Mouse (Mus musculus): ENCODE data around the gene Ccdc155.
"Not testable (repeated sequence)": the region's sequence is repeated elsewhere in the genome, so short reads cannot be mapped to it uniquely, and the experiment has no call there.

Ccdc155 gene

GRCm38 (mm10) chr7:45191161-45191560 lies 13.5 kb downstream of the Ccdc155 start:
- DNase-seq (ENCODE audit: low spot score in 2 of 2), result no peak

GRCm38 (mm10) chr7:45190186-45190585 lies 14.5 kb downstream of the Ccdc155 start:
- DNase-seq (ENCODE audit: low spot score in 2 of 2), result no peak

GRCm38 (mm10) chr7:45189600-45189999 lies 15.1 kb downstream of the Ccdc155 start:
- peak in 1 of 2 experiments; percentile 69 for DNase-seq (ENCODE audit: low spot score in 2 of 2)

GRCm38 (mm10) chr7:45185921-45186320 lies 18.8 kb downstream of the Ccdc155 start:
- DNase-seq (ENCODE audit: low spot score in 2 of 2), result no peak

- no peak for DNase-seq (ENCODE audit: low spot score in 2 of 2)
These were observed 21.0 kb downstream of the Ccdc155 start for GRCm38 (mm10) chr7:45183672-45184071.

GRCm38 (mm10) chr7:45182606-45183005 lies 22.1 kb downstream of the Ccdc155 start:
- DNase-seq (ENCODE audit: low spot score in 2 of 2), result no peak

GRCm38 (mm10) chr7:45182199-45182601 lies 22.5 kb downstream of the Ccdc155 start:
- DNase-seq (ENCODE audit: low spot score in 2 of 2), result peak; percentile 58 to 88

- no peak for DNase-seq (ENCODE audit: low spot score in 2 of 2)
These were observed 23.2 kb downstream of the Ccdc155 start for GRCm38 (mm10) chr7:45181540-45181939.

GRCm38 (mm10) chr7:45180896-45181477 lies 23.7 kb downstream of the Ccdc155 start, which contains the start of gene Pth2:
Gene Pth2, plus strand, starts transcription at chr7:45180995.
- no peak for DNase-seq (ENCODE audit: low spot score in 2 of 2)

- DNase-seq (ENCODE audit: low spot score in 2 of 2), result no peak
These were observed 25.2 kb downstream of the Ccdc155 start, which contains the start of gene Gfy for GRCm38 (mm10) chr7:45179469-45179868. Gene Gfy, minus strand, starts transcription at chr7:45179569.

GRCm38 (mm10) chr7:45178550-45178949 lies 26.1 kb downstream of the Ccdc155 start:
- DNase-seq (ENCODE audit: low spot score in 2 of 2), result no peak

- no peak for DNase-seq (ENCODE audit: low spot score in 2 of 2)
These were observed 28.3 kb downstream of the Ccdc155 start for GRCm38 (mm10) chr7:45176356-45176755.

- DNase-seq (ENCODE audit: low spot score in 2 of 2), result no peak
These were observed 28.8 kb downstream of the Ccdc155 start for GRCm38 (mm10) chr7:45175929-45176328.

GRCm38 (mm10) chr7:45175398-45175797 lies 29.3 kb downstream of the Ccdc155 start:
- DNase-seq (ENCODE audit: low spot score in 2 of 2), result no peak

- no peak for DNase-seq (ENCODE audit: low spot score in 2 of 2)
These were observed 30.0 kb downstream of the Ccdc155 start for GRCm38 (mm10) chr7:45174567-45175280.

GRCm38 (mm10) chr7:45173772-45174171 lies 30.9 kb downstream of the Ccdc155 start:
- DNase-seq (ENCODE audit: low spot score in 2 of 2), result not testable (repeated sequence)

GRCm38 (mm10) chr7:45172974-45173373 lies 31.7 kb downstream of the Ccdc155 start:
- no peak for DNase-seq (ENCODE audit: low spot score in 2 of 2)

- peak in 1 of 2 experiments; percentile 75 for DNase-seq (ENCODE audit: low spot score in 2 of 2)
These were observed 35.2 kb downstream of the Ccdc155 start for GRCm38 (mm10) chr7:45169495-45169894.

- DNase-seq (ENCODE audit: low spot score in 2 of 2), result no peak
These were observed 36.0 kb downstream of the Ccdc155 start for GRCm38 (mm10) chr7:45168656-45169055.

GRCm38 (mm10) chr7:45167761-45168445 lies 36.8 kb downstream of the Ccdc155 start:
- peak in 1 of 2 experiments; percentile 70 for DNase-seq (ENCODE audit: low spot score in 2 of 2)

- DNase-seq (ENCODE audit: low spot score in 2 of 2), result peak in 1 of 2 experiments; percentile 66
These were observed 37.7 kb downstream of the Ccdc155 start for GRCm38 (mm10) chr7:45166950-45167401.

- no peak for DNase-seq (ENCODE audit: low spot score in 2 of 2)
These were observed 39.0 kb downstream of the Ccdc155 start for GRCm38 (mm10) chr7:45165701-45166100.
